Mouse (Mus musculus) leukemia stem cell, adult 10-12 weeks (primary cell): Measurements from ENCODE around the gene Abhd14b. TPM values are rescaled to one million over a fixed set of nuclear protein-coding genes. Genes with fewer than 3 reads are reported as not detected.

Source experiments
- polyA plus RNA-seq: library from polyadenylated mRNA; stranded (reverse); fragments of >175 nt; gene quantifications from 2 replicates; pipeline ENCODE4 v1.2.3, GENCODE M21; 2012; ENCODE audit warnings: low replicate concordance

Abhd14b gene
- polyA plus RNA-seq: 0.25 and 3.2 TPM in 2 replicates

DNA sequence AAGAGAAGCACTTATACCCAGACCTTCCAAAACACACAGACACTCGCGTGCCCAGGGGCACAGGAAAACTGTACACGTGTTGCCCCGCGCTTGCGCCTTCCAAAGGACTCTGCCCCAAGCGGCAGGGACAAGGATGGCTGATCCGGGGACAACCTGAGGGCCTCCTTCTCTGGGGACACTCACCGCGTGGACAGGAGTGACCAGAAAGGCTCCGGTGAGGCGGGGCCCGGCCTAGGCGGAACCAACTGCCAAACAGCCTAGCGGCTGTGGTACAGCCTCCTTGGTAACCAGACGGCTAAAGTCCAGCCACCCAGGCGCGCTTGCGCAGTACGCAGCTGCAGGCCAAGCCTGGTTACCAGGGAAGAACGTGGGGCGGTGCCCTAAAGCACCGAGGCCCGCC, at the start of gene Abhd14b, which contains the start of gene Abhd14a:
Gene Abhd14b (plus strand): TSS at position 112 of the 400 bp plus-strand sequence.
Gene Abhd14a (minus strand): TSS at position 331 of the 400 bp plus-strand sequence.

GRCm38 (mm10) chr9:106429221-106430014, 17.8 kb upstream of the Abhd14b start, which contains the start of gene Rpl29:
TSS of gene Rpl29 (plus strand) at chr9:106429454.

DNA sequence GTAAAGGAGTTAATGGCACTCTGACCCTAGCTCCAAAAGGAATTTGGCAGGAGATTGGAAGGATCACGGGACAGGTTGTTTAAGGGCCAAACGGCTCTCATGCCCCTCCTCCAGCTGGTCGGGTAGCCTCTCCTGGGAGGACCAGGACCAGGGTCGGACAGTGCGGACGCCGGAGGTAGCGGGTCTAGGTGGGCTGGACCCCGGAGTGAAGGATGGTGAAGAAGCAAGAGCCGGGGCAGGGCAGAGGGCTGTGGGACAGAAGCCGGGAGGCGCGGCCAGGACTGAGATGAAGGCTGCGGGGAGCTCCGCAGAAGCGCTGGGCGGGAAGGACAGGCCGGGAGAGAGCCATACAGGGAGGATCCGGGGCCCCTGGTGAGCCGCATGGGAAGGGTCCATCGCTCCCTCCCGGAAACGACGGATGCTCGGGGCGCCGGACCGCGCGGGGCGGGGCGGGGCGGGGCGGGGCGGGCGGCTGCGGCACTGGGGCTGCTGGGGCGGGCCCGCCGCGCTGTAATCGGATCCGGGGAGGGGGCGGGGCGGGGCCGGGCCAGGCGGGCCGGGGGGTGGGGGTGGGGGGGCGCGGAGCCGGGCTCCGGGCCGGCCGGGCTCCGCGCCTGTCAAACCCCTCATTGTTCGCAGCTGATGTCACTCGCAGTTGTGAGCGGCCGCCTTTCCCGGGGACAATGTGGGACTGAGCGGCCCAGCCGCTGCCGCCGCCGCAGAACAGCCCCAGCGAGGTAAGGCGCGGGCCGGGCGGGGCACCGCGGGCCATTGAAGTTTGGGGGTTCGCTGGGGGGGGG, 6.2 kb downstream of the Abhd14b start, which contains the start of gene Pcbp4:
Gene Pcbp4 (plus strand): TSS at position 21 of the 800 bp plus-strand sequence.

GRCm38 (mm10) chr9:106465571-106466200, 18.4 kb downstream of the Abhd14b start, which contains the start of gene Gpr62:
TSS of gene Gpr62 (minus strand) at chr9:106465938.

GRCm38 (mm10) chr9:106475663-106476001, 28.4 kb downstream of the Abhd14b start, which contains the start of gene Rrp9:
TSS of gene Rrp9 (plus strand) at chr9:106475963.

DNA sequence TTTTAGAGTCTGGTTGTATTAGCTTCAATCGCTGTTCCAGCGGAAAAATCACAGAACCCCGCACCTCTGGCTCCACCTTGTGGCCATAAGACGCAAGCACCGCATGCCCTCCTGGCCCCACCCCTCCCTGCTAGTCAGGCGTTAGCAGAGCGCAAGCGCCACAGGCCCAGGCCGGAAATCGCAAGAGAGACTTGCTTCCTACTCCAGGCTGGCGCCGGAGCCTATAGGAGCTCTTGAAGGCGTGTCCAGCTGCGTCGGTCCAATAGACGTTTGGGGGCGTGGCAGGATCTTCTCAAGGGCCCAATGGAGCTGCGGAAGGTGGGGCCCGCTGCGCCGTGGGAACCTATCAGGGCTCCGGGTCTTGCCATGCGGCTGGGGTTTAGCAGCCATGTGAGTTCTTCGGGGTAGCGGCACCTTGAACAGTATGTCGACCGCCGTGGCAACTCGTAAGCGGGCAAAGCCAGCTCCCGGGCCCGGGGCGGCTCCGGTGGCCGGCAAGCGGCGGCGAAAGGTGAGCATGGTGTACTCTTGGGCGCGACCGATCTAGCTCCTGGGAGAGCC, 29.7 kb downstream of the Abhd14b start, which contains the start of gene Parp3:
Gene Parp3 (minus strand): TSS at position 26 of the 561 bp plus-strand sequence.

DNA sequence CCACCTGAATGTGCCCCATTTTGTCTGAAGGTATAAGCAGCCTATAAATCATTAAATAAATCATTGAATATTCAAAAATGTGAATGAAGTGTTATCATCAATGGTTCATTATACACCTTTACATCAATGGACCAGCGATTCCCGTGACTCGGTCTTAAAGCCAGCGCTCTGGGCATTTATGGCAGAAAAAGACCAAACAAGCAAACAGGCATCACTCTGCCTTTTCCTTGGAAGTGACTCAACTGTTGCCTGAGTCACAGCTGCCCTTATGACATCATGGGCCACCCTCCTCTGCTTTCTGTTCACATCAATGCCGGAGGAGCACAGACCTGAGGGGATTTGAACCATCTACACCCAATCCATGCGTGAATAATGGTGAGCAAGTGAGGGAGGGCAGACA, 52.4 kb downstream of the Abhd14b start, which contains the start of gene Iqcf1:
Gene Iqcf1 (plus strand): TSS at position 301 of the 400 bp plus-strand sequence.

Other genes starting within 250 kb of the Abhd14b start
- 28.1 and 40.4 TPM in 2 replicates for gene Ppm1m, start 247.7 kb upstream of the Abhd14b start, polyA plus RNA-seq
- gene Twf2, start 244.4 kb upstream of the Abhd14b start, polyA plus RNA-seq: 28.1 and 30.5 TPM in 2 replicates
- gene Tlr9, start 224.9 kb upstream of the Abhd14b start, polyA plus RNA-seq: 6.2 and 11.7 TPM in 2 replicates
- gene Alas1, start 198.8 kb upstream of the Abhd14b start, polyA plus RNA-seq: 7.5 and 12.5 TPM in 2 replicates
- 2.0 and 6.9 TPM in 2 replicates for gene Poc1a, start 166.4 kb upstream of the Abhd14b start, polyA plus RNA-seq
- 13.9 and 19.2 TPM in 2 replicates for gene Dusp7, start 78.8 kb upstream of the Abhd14b start, polyA plus RNA-seq
- gene Rpl29, start 18.0 kb upstream of the Abhd14b start, polyA plus RNA-seq: 53.8 and 70.0 TPM in 2 replicates
- gene Acy1, start 9.1 kb upstream of the Abhd14b start, polyA plus RNA-seq: 7.9 and 24.2 TPM in 2 replicates
- 6.5 and 44.6 TPM in 2 replicates for gene Abhd14a, start 219 bp downstream of the Abhd14b start, polyA plus RNA-seq
- 17.0 and 27.3 TPM in 2 replicates for gene Pcbp4, start 5.8 kb downstream of the Abhd14b start, polyA plus RNA-seq
- gene Gpr62, start 18.5 kb downstream of the Abhd14b start, polyA plus RNA-seq: 0.08 TPM in 1 of 2 replicates, not detected in the other
- gene Rrp9, start 28.5 kb downstream of the Abhd14b start, polyA plus RNA-seq: 642 and 1,004 TPM in 2 replicates
- 12.2 and 22.5 TPM in 2 replicates for gene Parp3, start 29.5 kb downstream of the Abhd14b start, polyA plus RNA-seq
- not detected in 2 replicates for gene Iqcf1, start 52.5 kb downstream of the Abhd14b start, polyA plus RNA-seq
- not detected in 2 replicates for gene Iqcf5, start 67.1 kb downstream of the Abhd14b start, polyA plus RNA-seq
- not detected in 2 replicates for gene Iqcf3, start 114.2 kb downstream of the Abhd14b start, polyA plus RNA-seq
- gene Iqcf4, start 123.5 kb downstream of the Abhd14b start, polyA plus RNA-seq: not detected in 2 replicates
- gene Iqcf6, start 179.1 kb downstream of the Abhd14b start, polyA plus RNA-seq: not detected in 2 replicates
- not detected in 2 replicates for gene Grm2, start 208.6 kb downstream of the Abhd14b start, polyA plus RNA-seq
- gene Tex264, start 238.5 kb downstream of the Abhd14b start, polyA plus RNA-seq: 54.6 and 67.6 TPM in 2 replicates